Mouse (Mus musculus) forebrain, embryonic 12.5 days (tissue): Measurements from ENCODE around the gene Sec24d. TPM values are rescaled to one million over a fixed set of nuclear protein-coding genes. Genes with fewer than 3 reads are reported as not detected.
"Not testable (repeated sequence)": the region's sequence is repeated elsewhere in the genome, so short reads cannot be mapped to it uniquely, and the experiment has no call there.

Experiments
- ATAC-seq: fragments of 200-750 bp; cut with Nextera tagmentation; 2 replicates; pipeline ENCODE4 v1.8.0; 2017; ENCODE audit warnings: moderate TSS enrichment; ENCODE audit not compliant: low FRiP score
- H3K27ac ChIP-seq: fragments of 300-500 bp; sonication (generic); 2 replicates; pipeline ENCODE4 v1.5.1; 2016; ENCODE audit warnings: mild to moderate bottlenecking
- H3K27me3 ChIP-seq: fragments of 300-500 bp; sonication (generic); 2 replicates; pipeline ENCODE4 v1.6.1; 2016; ENCODE audit warnings: mild to moderate bottlenecking
- H3K36me3 ChIP-seq: fragments of 300-500 bp; sonication (generic); replicated peaks from 2 replicates; pipeline ENCODE4 v1.6.1; 2016; ENCODE audit warnings: mild to moderate bottlenecking
- H3K4me1 ChIP-seq: fragments of 300-500 bp; sonication (generic); 2 replicates; pipeline ENCODE4 v1.6.1; 2016
- H3K4me2 ChIP-seq: fragments of 300-500 bp; sonication (generic); 2 replicates; pipeline ENCODE4 v1.6.1; 2016; ENCODE audit warnings: mild to moderate bottlenecking, moderate library complexity
- H3K4me3 ChIP-seq: fragments of 300-500 bp; sonication (generic); replicated peaks from 2 replicates; pipeline ENCODE4 v1.5.1; 2016; ENCODE audit warnings: mild to moderate bottlenecking
- H3K9ac ChIP-seq: fragments of 300-500 bp; sonication (generic); 2 replicates; pipeline ENCODE4 v1.6.1; 2016; ENCODE audit warnings: mild to moderate bottlenecking
- H3K9me3 ChIP-seq: fragments of 300-500 bp; sonication (generic); 2 replicates; pipeline ENCODE4 v1.6.1; 2016
- WGBS: fragments of 180-500 bp; shearing (Covaris S2); methylation state at CpG from one replicate; pipeline ENCODE4 v1.1.7; 2016; 5-methylcytosine and 5-hydroxymethylcytosine counted together
- polyA plus RNA-seq: library from polyadenylated mRNA; unstranded; fragments of >200 nt; fragmentation: Nextera tagmentation; extraction: Ambion mirVana; gene quantifications from 2 replicates; pipeline ENCODE4 v1.2.1, GENCODE M21; 2016

Sec24d gene
- polyA plus RNA-seq, 1 experiment from 2014 or later: 16.9 TPM

GRCm38 (mm10) chr3:123385486-123386156 lies 118.4 kb downstream of the Sec24d start, which contains the start of gene Mettl14:
Mettl14 (minus strand) TSS chr3:123386108.
- peak within 1 kb of the TSS; percentile 71 for H3K9ac ChIP-seq
- peak within 1 kb of the TSS; percentile 94 for H3K27ac ChIP-seq
- WGBS: under 1% methylated on average over 40 of the region's 41 CpGs
- peak within 1 kb of the TSS; percentile 71 for H3K4me3 ChIP-seq
- no peaks in the 10 kb centered on the region for H3K9me3 ChIP-seq
- H3K4me2 ChIP-seq: peak within 1 kb of the TSS; percentile 67
- peaks cover 15% of the 10 kb centered on the region for H3K4me1 ChIP-seq
- H3K27me3 ChIP-seq: peaks cover 6% of the 10 kb centered on the region
- peaks cover 8% of the 10 kb centered on the region; the same call in 1 of the 2 replicates for H3K36me3 ChIP-seq
- peak; percentile 99 for ATAC-seq

- not testable (repeated sequence) for H3K9me3 ChIP-seq, H3K36me3 ChIP-seq, H3K27me3 ChIP-seq
- Histone ChIP-seq H3K27ac (peak overlapping the region; percentile 94), H3K4me3 (peak overlapping the region; percentile 71), H3K4me1 (peaks cover 15% of the 10 kb centered on the region), H3K4me2 (peak overlapping the region; percentile 67), H3K9ac (peak overlapping the region; percentile 51)
- WGBS: 21% methylated on average over 12 of the region's 12 CpGs
- ATAC-seq: peak; percentile 79
Measured at GRCm38 (mm10) chr3:123386157-123386780, 119.0 kb downstream of the Sec24d start.

- Histone ChIP-seq H3K27me3 (peaks cover 6% of the 10 kb centered on the region), H3K36me3 (no peaks in the 10 kb centered on the region), H3K27ac (no peak overlapping the region), H3K4me2 (no peak overlapping the region), H3K9me3 (no peaks in the 10 kb centered on the region), H3K4me1 (no peaks in the 10 kb centered on the region), H3K4me3 (no peak overlapping the region), H3K9ac (no peak overlapping the region)
- 81% methylated on average over 4 of the region's 4 CpGs for WGBS
- no peak for ATAC-seq
Measured at GRCm38 (mm10) chr3:123391180-123391579, 123.9 kb downstream of the Sec24d start.

GRCm38 (mm10) chr3:123395611-123396010 lies 128.4 kb downstream of the Sec24d start:
- WGBS: 84% methylated on average over 5 of the region's 5 CpGs
- no peak for ATAC-seq

GRCm38 (mm10) chr3:123397562-123398481 lies 130.6 kb downstream of the Sec24d start:
- no peaks in the 10 kb centered on the region for H3K4me1 ChIP-seq
- no peak overlapping the region for H3K4me2 ChIP-seq
- no peak overlapping the region for H3K27ac ChIP-seq
- H3K9me3 ChIP-seq: no peaks in the 10 kb centered on the region
- no peaks in the 10 kb centered on the region for H3K36me3 ChIP-seq
- no peak for ATAC-seq
- H3K9ac ChIP-seq: no peak overlapping the region
- H3K4me3 ChIP-seq: no peak overlapping the region
- 83% methylated on average over 9 of the region's 9 CpGs for whole genome bisulfite sequencing
- no peaks in the 10 kb centered on the region for H3K27me3 ChIP-seq

More at GRCm38 (mm10) chr3:123395611-123396010, 128.4 kb downstream of the Sec24d start:
- Histone ChIP-seq H3K9ac (no peak overlapping the region), H3K4me1 (no peaks in the 10 kb centered on the region), H3K4me3 (no peak overlapping the region), H3K27ac (no peak overlapping the region), H3K9me3 (no peaks in the 10 kb centered on the region), H3K27me3 (no peaks in the 10 kb centered on the region), H3K4me2 (no peak overlapping the region), H3K36me3 (no peaks in the 10 kb centered on the region)

- no peaks in the 10 kb centered on the region for H3K9me3 ChIP-seq
- H3K4me2 ChIP-seq: no peak overlapping the region
- H3K4me1 ChIP-seq: no peaks in the 10 kb centered on the region
- H3K4me3 ChIP-seq: no peak overlapping the region
- 87% methylated on average over 3 of the region's 3 CpGs for WGBS
- H3K27me3 ChIP-seq: no peaks in the 10 kb centered on the region
- ATAC-seq: no peak
- no peaks in the 10 kb centered on the region for H3K36me3 ChIP-seq
- no peak overlapping the region for H3K27ac ChIP-seq
- no peak overlapping the region for H3K9ac ChIP-seq
Measured at GRCm38 (mm10) chr3:123404945-123405344, 137.7 kb downstream of the Sec24d start.

GRCm38 (mm10) chr3:123411821-123412578 lies 144.7 kb downstream of the Sec24d start:
- no peak overlapping the region for H3K9ac ChIP-seq
- no peak overlapping the region for H3K4me2 ChIP-seq
- no peak overlapping the region for H3K4me3 ChIP-seq
- no peaks in the 10 kb centered on the region for H3K9me3 ChIP-seq
- H3K27ac ChIP-seq: no peak overlapping the region
- H3K27me3 ChIP-seq: no peaks in the 10 kb centered on the region
- no peaks in the 10 kb centered on the region for H3K4me1 ChIP-seq
- 80% methylated on average over 6 of the region's 6 CpGs for WGBS
- ATAC-seq: no peak
- no peaks in the 10 kb centered on the region for H3K36me3 ChIP-seq

GRCm38 (mm10) chr3:123413173-123413572 lies 145.9 kb downstream of the Sec24d start:
- Histone ChIP-seq H3K9me3 (no peaks in the 10 kb centered on the region), H3K27ac (no peak overlapping the region), H3K27me3 (no peaks in the 10 kb centered on the region), H3K4me2 (no peak overlapping the region), H3K4me3 (no peak overlapping the region), H3K4me1 (no peaks in the 10 kb centered on the region), H3K36me3 (no peaks in the 10 kb centered on the region), H3K9ac (no peak overlapping the region)
- 27% methylated on average over 5 of the region's 5 CpGs for WGBS
- ATAC-seq: no peak

Other genes starting within 250 kb of the Sec24d start
- not detected in 2 replicates for gene Myoz2, start 232.4 kb upstream of the Sec24d start, polyA plus RNA-seq
- gene Synpo2, start 31.3 kb upstream of the Sec24d start, polyA plus RNA-seq: 1.6 and 2.8 TPM in 2 replicates
- gene Mettl14, start 118.7 kb downstream of the Sec24d start, polyA plus RNA-seq: 38.1 and 40.7 TPM in 2 replicates
- gene Prss12, start 179.5 kb downstream of the Sec24d start, polyA plus RNA-seq: 1.7 and 3.1 TPM in 2 replicates